Mouse (Mus musculus) retina, adult 2 months (tissue): Measurements from ENCODE around the gene Atp2c2.

Source experiments
- DNase-seq: peaks from one replicate; pipeline ENCODE4 v3.0.0-alpha.2; 2012; ENCODE audit warnings: low read depth, low spot score

The Atp2c2 gene

DNA sequence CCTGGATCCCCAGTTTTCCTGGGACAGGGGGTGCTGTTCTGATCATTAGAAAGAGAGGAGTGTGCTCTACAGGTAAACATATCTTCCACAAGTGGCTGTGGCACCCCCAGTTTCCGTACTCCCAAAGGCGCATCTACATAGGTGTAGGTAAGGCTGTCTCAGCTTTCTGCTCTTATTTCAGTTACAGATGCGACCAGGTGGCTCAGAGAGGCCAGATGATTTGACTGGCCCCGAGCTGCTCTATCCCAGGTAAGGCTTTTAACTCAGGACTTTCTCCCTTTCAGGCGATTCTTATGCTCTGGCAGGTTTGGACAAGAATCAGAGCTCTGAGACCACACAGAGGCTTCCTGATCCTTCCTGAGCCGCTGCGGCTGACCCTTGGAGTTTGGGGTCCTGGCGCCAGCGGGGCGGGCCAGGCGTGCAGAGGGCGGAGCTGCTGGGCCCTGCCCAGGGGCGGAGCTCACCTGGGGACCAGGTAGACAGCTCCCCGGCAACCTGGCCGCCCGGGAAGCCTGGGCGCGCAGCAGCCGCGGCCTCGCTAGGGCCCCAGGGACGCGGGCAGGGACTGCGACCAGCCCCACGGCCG, at the start of gene Atp2c2:
Gene Atp2c2 (plus strand): TSS at position 461 of the 586 bp plus-strand sequence.
- DNase-seq, result no peak

DNA sequence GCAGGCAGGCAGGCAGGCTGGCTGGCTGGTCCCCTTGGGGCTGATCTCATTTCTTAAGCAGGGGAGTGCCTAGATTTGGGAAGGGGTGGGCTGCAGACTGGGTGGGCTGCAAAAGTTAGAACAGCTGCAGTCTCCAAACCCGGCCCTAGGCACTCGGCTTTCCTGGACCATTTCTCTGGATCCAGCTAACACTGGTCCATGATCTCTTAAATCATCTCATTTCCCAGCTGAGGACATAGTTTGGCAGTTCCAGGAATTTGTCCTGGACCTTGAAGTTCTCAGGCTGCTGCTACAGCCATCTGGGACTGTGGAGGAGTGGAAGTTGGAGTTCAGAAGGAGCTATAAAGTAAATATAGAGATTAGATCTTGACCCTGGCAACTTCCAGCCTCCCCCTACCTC, 48.5 kb upstream of the Atp2c2 start:
- DNase-seq, result no peak

DNA sequence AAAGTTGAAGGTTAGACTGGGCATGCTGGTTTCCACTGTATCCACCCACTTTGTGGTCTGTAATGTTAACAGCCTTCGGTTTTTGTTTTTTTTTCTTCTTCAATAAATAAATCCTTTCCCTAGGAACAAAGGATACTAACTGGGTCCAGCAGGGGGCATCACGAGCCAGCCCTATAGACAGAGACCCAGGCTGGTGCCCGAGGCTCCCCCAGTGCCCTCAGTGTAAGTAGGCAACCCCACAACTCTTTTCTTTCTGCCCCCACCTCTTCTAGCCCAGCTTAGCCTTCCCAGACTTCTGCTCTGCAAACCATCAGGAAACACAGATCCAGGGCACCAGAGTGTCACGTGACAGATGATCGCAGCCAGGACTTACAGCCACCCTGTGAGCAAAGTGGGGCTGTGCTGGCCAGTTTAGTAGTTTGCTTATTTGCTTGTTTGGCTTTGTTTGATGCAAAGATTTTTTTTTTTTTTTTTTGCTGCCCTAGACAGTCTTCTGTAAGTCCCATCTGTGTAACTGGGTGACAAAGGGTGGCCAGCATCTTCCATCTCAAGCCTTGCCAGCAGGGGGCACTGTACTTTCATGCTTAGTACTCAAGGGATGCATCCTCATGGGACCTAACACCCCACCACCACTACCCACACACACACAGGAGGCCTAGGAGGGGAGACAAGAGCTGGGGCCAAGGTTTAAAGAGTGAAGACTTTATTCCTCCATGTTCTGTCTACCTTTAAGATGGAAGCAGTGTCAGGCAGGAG, 42.9 kb upstream of the Atp2c2 start:
- no peak for DNase-seq

DNA sequence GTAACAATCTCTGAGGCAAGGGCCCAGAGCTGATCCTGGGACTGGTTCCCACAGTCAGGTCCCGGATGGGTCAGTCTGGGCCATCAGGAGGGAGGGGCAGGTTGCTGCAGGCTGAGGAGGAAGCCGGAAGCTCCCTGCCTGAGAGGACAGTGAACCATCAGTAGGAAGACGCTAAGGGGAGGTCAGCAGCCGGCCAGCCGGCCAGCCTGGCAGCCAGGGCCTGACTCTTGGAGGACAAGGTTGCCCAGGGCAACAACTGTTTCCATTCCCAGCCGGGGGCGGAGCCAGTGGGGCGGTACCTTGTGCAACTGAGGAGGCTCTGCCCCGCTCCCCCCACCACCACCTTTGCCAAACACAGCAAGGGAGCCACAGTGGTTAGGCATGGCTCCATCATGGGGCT, 38.7 kb upstream of the Atp2c2 start:
- no peak for DNase-seq

DNA sequence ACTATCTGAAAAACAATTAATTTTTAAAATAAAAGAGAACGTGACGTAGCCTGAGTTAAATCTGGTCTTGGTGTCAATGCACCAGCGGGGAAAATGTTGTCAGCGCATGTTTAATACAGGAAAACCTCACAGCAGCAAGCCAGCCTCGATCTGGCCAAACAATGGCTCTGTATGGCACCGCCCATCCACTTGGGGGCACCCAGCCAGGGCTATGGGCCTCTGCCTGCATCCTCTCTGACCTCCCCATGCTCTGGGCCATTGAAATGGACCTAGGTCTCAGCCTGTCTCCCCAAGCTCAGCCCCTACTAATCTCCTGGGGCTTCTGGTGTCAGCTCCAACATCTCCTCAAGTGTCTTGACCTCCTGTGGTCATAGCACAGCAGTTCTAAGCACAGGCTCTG, 37.9 kb upstream of the Atp2c2 start:
- DNase-seq, result no peak

DNA sequence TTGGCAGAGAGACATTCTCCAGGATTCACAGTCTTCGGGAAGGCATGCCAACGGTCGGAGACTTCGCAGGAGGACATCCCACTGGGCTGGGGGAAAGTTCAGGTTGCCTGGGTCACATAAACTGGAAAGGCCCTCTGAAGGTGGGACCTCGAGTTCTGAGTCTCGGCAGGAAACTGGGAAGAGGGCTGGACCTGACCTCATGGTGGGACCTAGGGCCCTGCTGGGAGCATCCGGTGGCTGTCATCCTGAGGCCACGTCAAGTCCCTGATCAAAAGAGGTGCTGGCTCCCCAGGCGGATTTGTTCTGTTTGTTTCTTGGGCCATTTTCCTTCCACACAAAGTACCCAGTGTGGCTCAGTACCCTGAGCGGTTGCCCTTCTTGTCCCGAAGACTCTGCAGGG, 36.4 kb upstream of the Atp2c2 start:
- DNase-seq, result no peak

DNA sequence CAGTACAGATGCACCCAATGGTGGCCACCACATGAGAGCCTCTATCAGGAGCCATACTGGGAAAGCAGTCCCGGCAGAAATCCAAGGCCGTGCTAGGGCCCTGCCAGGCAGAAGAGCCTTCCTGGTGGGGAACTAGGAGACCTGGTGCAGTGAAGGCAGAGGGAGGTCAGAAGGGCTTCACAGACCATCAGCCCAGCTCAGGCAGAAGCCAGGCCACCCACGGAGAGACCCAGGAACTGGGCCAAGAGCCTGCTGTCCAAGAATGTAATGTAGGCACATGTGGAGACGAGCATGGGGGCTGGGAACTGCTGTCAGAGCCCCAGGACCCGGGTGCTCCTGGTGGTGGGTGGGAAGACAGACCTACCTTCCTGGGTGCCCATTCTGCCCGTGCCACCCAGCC, 34.5 kb upstream of the Atp2c2 start:
- no peak for DNase-seq

DNA sequence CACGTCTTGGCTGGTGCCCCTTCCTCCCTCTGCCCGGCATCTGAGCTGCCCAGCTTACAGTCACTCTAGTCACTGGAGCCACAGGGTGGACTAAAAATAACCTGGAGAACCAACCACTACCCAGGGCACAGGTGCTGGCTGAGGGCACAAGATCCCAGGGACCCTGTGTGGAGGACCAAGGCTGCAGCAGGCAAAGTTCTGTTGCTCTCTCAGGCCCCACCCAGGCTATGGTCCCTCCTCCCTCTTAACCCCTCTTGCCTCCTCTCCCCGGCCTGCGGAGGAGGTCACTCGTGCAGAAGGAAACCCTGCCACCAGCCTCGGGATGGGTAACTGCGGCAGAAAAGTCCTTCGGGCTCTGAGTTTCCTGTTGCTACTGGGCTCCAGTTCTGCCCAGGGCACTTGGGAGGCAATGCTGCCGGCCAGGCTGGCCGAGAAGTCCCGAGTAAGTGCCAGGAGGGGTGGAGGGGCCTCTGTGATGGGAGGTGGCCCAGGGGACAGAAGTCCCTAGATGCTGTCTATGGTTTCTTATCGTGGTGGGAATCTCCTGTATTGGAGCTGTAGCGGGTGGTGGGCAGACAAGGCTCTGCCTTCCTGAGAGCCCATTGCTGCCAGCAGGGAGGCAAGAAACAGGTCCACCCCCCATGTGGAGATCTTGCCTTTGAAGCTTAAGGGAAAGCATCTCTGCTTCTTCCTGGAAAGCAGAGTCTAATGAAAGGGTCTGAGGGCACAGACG, 33.4 kb upstream of the Atp2c2 start, which contains the start of gene Wfdc1:
Gene Wfdc1 (plus strand): TSS at position 147 of the 733 bp plus-strand sequence.
- DNase-seq, result no peak

DNA sequence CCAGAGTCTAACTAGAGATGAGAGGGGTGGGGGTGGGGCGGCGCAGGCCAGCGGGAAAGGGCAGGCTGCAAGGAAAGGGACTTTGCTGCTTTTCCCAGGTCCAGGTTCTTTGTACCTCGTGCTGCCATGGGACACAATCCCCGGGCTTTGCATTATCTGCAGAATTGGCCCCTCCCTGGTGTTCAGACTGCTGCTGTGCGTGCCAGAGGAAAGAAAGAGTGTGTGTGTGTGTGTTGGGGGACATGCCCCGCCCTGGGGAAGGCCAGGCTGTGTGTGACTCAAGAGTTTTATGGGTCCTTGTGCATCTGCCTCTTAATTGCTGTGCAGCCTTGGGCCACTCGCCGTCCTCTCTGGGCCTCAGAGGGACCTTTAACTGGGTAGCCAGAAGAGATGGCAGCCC, 31.4 kb upstream of the Atp2c2 start:
- no peak for DNase-seq

DNA sequence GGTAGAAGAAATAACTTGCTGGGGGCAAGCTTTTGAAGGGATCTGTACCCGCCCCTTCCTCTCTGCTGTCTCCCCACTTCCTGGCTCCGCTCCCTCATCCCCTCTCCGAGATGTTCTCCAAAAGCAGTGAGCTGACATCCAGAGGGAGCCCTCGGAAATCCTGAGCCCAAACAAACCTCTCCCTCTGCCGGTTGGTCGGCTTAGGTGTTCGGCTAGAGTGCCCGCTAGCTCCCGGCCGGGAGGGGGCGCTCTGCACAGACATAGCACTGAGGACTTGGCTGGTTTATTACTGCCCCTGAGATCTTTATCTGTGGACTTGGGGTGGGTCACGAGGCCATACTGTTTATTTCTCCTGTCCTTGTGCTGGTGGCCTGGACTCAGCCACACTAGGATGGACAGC, 30.5 kb upstream of the Atp2c2 start:
- DNase-seq, result no peak

DNA sequence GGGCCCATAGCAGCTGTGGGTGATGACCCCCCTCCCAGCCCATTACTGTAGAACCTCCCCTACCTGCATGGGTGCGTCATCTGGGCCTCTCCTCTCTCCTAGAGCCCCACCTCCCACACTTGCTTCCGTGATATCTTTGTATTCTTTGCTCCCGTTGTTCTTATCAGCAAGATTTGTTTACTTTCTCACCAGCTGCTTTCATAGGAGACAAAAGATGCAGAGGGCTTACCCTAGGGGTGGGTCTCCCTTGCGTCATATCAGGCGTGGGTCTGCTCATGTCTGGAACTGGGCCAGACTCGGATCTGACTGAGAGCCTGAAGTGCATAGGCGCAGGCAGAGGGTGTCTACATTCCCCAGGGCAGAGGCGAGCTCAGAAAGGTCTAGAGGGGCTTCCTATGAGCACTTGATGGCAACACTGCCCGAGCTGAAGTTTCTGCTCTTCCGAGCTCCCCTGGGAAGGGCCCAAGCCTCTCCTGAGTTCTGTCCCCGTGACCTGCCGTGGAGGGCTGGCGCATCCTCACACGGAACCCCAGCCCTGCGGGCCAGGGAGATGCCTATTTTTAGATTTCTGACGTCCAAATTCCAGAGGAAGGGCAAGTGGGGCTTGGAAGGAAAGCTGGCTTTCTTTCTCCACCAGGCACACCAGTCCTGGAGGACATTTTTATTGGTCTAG, 29.3 kb upstream of the Atp2c2 start:
- no peak for DNase-seq

DNA sequence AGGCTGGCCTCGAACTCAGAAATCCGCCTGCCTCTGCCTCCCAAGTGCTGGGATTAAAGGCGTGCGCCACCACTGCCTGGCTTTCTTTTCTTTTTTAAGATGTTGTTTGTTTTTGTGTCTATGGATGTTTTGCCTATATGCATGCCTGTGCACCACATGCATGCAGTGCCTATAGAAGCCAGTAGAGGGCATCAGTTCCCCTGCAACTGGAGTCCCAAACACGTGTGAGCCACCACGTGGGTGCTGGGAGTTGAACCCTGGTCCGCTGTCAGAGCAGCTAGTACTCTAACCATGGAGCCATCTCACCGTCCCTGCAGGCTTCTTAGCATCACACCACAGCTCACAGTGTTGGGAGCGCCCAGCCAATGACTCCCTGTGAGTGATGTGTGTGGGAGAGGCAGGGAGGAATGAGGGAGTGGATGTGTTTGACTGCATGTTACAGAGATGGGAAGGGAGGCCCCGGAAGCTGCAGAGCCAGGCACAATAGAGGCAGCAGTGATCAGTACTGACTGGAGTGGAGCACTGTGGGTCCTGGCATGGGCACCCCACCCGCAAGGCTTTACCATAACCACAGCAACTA, 25.7 kb upstream of the Atp2c2 start:
- no peak for DNase-seq

DNA sequence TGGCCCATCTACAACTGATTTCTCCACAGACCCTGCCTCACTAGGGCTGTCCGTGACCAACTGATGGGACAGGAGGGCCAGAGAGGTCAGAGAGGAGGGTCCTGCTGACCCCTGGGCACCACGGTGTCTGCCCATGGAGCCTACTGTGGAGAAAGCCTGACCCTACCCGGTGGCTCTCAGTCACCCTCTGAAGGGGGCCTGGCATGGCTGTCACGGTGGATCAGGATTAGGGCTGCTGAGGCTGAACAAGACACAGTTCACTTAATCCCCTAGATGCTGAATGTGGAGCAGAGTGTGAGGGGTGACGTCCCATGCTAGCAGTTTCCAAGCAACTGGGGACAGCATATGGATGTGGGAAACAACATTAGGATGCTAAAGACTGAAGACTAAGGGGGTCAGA, 24.4 kb upstream of the Atp2c2 start:
- peak; percentile 54 for DNase-seq

DNA sequence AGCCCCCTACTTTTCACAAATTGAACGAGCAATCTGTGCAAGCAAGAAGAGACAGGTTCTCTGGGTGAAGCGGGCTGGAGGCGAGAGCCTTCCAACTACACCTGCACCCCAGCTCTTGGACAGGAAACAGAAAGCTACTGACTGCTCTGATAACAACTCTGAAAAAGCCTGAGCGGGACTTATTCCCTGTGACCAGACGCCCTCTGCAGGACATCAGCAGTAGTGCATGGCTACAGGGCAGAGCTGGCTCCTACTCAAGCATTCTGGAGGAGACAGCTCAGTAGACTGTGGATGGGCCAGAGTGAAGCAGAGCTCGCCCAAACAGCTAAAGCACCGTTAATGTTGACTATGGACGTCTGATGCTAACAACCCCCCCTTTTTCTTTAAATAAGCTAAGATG, 23.4 kb upstream of the Atp2c2 start:
- peak; percentile 78 for DNase-seq

DNA sequence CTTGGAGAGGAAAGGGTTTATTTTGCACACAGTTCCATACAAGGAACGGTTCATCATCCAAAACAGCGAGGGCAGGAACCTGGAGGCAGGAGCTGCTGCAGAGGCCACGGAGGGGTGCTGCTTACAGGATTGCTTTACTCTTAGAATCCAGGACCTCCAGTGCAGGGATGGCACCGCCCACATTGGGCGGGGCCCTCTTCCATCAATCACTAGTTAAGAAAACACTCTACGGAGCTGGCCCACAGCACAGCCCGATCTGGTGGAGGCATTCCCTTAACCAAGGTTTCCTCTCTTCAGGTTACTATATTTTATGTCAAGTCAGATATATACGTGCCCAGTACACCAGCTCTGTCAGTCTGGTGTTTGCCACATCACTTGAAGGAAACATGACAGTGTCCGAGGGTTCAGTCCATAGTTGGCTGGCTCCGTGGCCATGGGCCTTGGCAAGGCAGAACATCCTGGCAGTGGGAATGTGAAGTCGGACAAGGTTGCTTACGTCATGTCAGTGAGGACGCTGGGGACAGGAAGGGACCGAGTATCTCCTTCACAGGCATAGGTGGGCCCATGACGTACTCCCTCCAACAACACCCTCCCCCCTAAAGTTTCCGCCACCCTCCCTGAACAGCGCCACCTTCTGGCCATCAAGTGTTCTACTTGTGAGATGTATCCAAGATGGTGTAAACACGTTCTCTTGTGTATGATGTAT, 21.5 kb upstream of the Atp2c2 start:
- DNase-seq, result no peak

DNA sequence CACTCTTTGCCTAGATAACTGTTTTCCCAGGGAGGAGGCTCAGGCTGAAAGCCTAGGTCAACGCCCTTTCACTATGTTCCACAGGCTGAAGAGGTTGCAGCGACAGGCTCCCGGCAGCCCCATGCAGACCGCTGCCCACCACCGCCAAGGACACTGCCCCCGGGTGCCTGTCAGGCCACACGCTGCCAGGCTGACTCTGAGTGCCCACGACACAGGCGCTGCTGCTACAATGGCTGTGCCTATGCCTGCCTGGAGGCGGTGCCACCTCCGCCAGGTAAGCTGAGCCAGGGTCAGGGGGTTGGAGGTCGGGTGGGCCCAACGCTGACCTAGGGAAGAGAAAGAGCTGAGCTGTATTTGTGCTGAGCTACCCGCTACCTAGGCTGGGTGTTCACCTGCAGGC, 20.6 kb upstream of the Atp2c2 start:
- no peak for DNase-seq

DNA sequence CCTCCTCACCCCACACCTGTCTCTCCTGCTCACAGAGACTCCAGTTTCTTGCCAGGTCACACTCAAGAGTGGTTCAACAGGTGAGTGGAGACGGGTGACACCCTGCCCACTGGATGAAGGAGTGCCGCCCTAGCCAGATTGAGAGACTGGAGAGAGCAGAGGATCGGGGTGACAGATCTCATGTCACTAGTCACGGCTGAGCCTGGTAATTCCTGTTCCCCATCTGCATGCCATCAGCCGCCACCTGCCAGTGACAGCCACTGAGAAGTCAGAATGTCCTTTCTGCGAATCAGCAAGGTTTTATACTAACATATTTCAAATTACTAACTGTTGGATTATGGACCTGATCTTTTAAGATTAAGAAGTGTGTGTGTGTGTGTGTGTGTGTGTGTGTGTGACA, 9.2 kb upstream of the Atp2c2 start:
- no peak for DNase-seq

DNA sequence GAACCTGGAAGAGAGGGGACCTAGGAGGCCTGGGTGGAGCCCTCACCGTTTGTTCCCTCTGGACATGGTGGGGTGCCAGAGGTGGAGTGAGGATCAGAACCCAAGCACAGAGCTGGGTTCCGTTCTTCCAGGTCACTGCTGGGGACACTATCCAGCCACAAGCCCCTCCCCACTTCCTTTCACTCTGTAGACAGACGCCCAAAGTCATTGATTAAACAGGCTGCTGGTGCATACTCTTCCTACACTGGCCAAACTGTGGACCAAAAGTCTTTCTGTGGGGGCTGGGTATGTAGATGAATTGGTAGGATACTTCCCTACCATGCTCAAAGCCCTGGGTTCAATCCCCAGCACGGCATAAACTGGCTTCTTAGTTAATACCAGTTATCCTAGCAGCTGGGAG, 7.8 kb upstream of the Atp2c2 start:
- DNase-seq, result no peak

DNA sequence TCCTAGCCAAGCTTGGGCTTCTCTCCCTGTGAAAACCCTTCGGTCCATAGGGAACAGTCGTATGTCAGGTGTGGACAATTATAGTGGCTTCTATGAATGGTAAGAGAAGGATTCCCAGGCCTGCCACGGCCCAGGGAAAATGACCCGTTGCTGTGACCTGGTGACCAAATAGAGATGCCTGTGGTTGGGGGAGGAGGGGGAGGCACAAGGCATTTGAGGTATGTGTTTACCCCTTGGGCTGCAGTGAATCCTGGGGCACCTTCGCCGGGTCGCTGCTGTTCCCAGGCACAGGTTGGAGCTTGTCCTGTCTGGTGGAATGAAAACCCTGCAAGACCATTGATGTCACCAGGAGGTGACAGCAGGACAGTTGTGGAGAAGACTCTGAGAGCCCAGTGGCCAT, 5.1 kb upstream of the Atp2c2 start:
- DNase-seq, result no peak

DNA sequence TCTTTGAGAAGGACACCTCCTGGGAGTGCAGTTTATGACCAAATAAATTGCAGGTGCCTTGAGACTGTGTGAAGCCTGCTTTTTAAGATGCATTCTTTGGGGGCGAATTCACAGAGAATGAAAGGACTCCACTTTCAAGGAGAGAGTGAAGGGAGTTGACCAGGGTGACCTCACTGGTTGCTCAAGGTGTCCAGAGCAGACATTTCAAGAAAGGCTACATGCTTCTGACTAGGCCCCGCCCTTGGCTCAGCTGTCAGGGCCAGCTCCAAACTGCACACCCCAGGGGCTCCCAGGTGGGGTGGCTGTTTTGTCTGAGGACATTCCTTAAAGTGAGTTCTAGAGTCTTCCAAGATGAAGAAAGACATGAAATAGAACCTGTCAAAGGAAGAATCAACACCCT, 2.6 kb upstream of the Atp2c2 start:
- DNase-seq, result no peak

DNA sequence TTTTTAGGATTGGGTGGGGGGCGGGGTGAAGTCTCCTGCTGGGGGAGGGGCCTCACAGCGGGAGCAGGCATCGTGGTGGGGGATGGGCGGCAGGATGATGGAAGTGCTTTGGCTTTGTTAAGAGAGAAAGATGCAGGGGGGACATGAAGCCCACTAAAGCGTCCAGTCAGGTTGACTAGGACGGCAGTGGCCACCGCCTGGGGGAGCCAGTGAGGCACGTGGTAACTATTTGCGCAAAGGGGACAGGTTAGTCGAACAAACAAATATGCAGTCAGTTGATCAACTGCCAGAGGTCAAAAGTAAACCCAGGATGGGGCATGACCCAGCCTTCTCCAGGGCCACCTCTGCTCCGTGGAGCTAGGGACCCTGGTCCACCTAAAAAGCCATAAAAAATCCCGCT, 849 bp upstream of the Atp2c2 start:
- no peak for DNase-seq
